Mouse (Mus musculus): ENCODE measurements at regions not wholly inside any gene's neighbourhood (a gene's known extent, or its start where the extent isn't known, plus 50 kb on each side); places are given as distances from the start of the nearest gene placed in this dataset.

GRCm38 (mm10) chr8:126765693-126766238, 172.0 kb upstream of the Irf2bp2 start:
- Histone ChIP-seq H3K9ac (ENCODE audit: insufficient read depth, low read depth) (no peak overlapping the region), H3K36me3 (replicated peaks in 1 of 2; ENCODE audit: control insufficient read depth in 1 of 2, insufficient read depth in 1 of 2, low read length in 1 of 2) (no peaks in the 10 kb centered on the region), H3K4me2 (ENCODE audit: insufficient read depth, low read depth, poor library complexity, severe bottlenecking) (no peak overlapping the region), H3K27ac (ENCODE audit: insufficient read depth, low read depth) (no peak overlapping the region), H3K4me3 (replicated peaks in 1 of 3; ENCODE audit: low read depth in 2 of 3, low read length in 2 of 3, poor library complexity in 1 of 3) (no peak overlapping the region), H3K79me2 (replicated peaks; ENCODE audit: control insufficient read depth, extremely low read depth, insufficient read depth, poor library complexity, severe bottlenecking) (no peaks in the 10 kb centered on the region), H3K4me1 (ENCODE audit: control insufficient read depth in 1 of 2, insufficient read depth in 2 of 2) (peaks cover 3 to 19% of the 10 kb centered on the region in 2 experiments; a peak in 2 of 4 replicates), H3K9me3 (replicated peaks; ENCODE audit: low read length) (peaks cover 3% of the 10 kb centered on the region), H3K27me3 (replicated peaks) (no peaks in the 10 kb centered on the region)
- TF ChIP-seq E2F4 (IDR thresholded peaks at IDR 0.05; ENCODE audit: insufficient replicate concordance, low read depth, low read length), result no peak
- TF ChIP-seq TBP (conservative IDR thresholded peaks at IDR 0.05; ENCODE audit: low read depth, low read length), result no peak
- DNase-seq (ENCODE audit: extremely low read depth), result no peak
- dilution Hi-C loops (cut with MboI; ENCODE audit: extremely low pct_ligation_motif_present, extremely low pct_unique_long_range_greater_than_20kb, low sequenced_read_pairs) (no loop called here), in situ Hi-C loops (cut with MboI; ENCODE audit: low pct_ligation_motif_present, low pct_unique_long_range_greater_than_20kb, low sequenced_read_pairs) (no loop called here)

- H3K36me3 ChIP-seq (replicated peaks in 1 of 2; ENCODE audit: control insufficient read depth in 1 of 2, insufficient read depth in 1 of 2, low read length in 1 of 2), result no peaks in the 10 kb centered on the region
- TF ChIP-seq USF1 (IDR thresholded peaks at IDR 0.05; ENCODE audit: low read depth, low read length) (no peak), MXI1 (IDR thresholded peaks at IDR 0.05; ENCODE audit: low read depth, low read length) (no peak), SIN3A (IDR thresholded peaks at IDR 0.05; ENCODE audit: low read length) (no peak), MAX (IDR thresholded peaks at IDR 0.05; ENCODE audit: low read length) (no peak), ZMIZ1 (IDR thresholded peaks at IDR 0.05; ENCODE audit: low read depth, low read length) (no peak), MYC (IDR thresholded peaks at IDR 0.05; ENCODE audit: low read depth, low read length) (no peak), ZNF384 (IDR thresholded peaks at IDR 0.05; ENCODE audit: low read depth, low read length) (no peak), USF2 (conservative IDR thresholded peaks at IDR 0.05; ENCODE audit: low read depth, low read length) (no peak), E2F4 (IDR thresholded peaks at IDR 0.05; ENCODE audit: insufficient replicate concordance, low read depth, low read length) (no peak), POLR2A (IDR thresholded peaks at IDR 0.05; ENCODE audit: low read depth, low read length) (no peak), BHLHE40 (IDR thresholded peaks at IDR 0.05; ENCODE audit: low read depth, low read length) (no peak), TBP (conservative IDR thresholded peaks at IDR 0.05; ENCODE audit: low read depth, low read length) (no peak), UBTF (IDR thresholded peaks at IDR 0.05; ENCODE audit: low read depth, low read length) (no peak), GABPA (IDR thresholded peaks at IDR 0.05; ENCODE audit: insufficient replicate concordance, low read depth, low read length) (no peak), IRF4 (IDR thresholded peaks at IDR 0.05; ENCODE audit: low read depth, low read length) (no peak), PAX5 (IDR thresholded peaks at IDR 0.05; ENCODE audit: low read length) (no peak), ETS1 (conservative IDR thresholded peaks at IDR 0.05; ENCODE audit: low read depth, low read length) (no peak)
- DNase-seq (ENCODE audit: extremely low read depth), result no peak
- H3K9me3 ChIP-seq (replicated peaks; ENCODE audit: low read length), result no peaks in the 10 kb centered on the region
- no peaks in the 10 kb centered on the region for H3K79me2 ChIP-seq (replicated peaks; ENCODE audit: control insufficient read depth, extremely low read depth, insufficient read depth, poor library complexity, severe bottlenecking)
- in situ Hi-C loops (cut with MboI; ENCODE audit: low pct_ligation_motif_present, low pct_unique_long_range_greater_than_20kb, low sequenced_read_pairs) (loop anchor here (5.0 kb wide), 1 partner anchor 39 kb away; no protein-coding TSS in a partner anchor), dilution Hi-C loops (cut with MboI; ENCODE audit: extremely low pct_ligation_motif_present, extremely low pct_unique_long_range_greater_than_20kb, low sequenced_read_pairs) (no loop called here)
- H3K27ac ChIP-seq (ENCODE audit: insufficient read depth, low read depth), result no peak overlapping the region
- H3K9ac ChIP-seq (ENCODE audit: insufficient read depth, low read depth), result no peak overlapping the region
- H3K27me3 ChIP-seq (replicated peaks), result no peaks in the 10 kb centered on the region
- H3K4me3 ChIP-seq (replicated peaks in 1 of 3; ENCODE audit: low read depth in 2 of 3, low read length in 2 of 3, poor library complexity in 1 of 3), result no peak overlapping the region
- no peak overlapping the region for H3K4me2 ChIP-seq (ENCODE audit: insufficient read depth, low read depth, poor library complexity, severe bottlenecking)
- H3K4me1 ChIP-seq (ENCODE audit: control insufficient read depth in 1 of 2, insufficient read depth in 2 of 2), result peaks cover 3 to 39% of the 10 kb centered on the region in 2 experiments; a peak in 3 of 4 replicates
Measured at GRCm38 (mm10) chr8:126763600-126763999, 169.8 kb upstream of the Irf2bp2 start.
